Mouse (Mus musculus) stomach, postnatal 0 days (tissue): ENCODE measurements around the gene Golga4. TPM values are rescaled to one million over a fixed set of nuclear protein-coding genes. Genes with fewer than 3 reads are reported as not detected.
A peak's percentile ranks its signal among the peaks of the same experiment; 100 is the strongest.

Experiments used
- ATAC-seq: fragments of 200-750 bp; cut with Nextera tagmentation; 2 replicates; pipeline ENCODE4 v1.8.0; 2017; ENCODE audit not compliant: low FRiP score, low TSS enrichment
- DNase-seq: peaks from one replicate; pipeline ENCODE4 v3.0.0-alpha.2; 2016; ENCODE audit warnings: low spot score
- H3K27ac ChIP-seq: fragments of 300-500 bp; sonication (generic); replicated peaks from 2 replicates; pipeline ENCODE4 v1.5.1; 2014; ENCODE audit warnings: mild to moderate bottlenecking, control low read depth
- H3K27me3 ChIP-seq: fragments of 300-500 bp; sonication (generic); 2 replicates; pipeline ENCODE4 v1.6.1; 2014; ENCODE audit warnings: low read length; ENCODE audit not compliant: control insufficient read depth, insufficient read depth
- H3K36me3 ChIP-seq: fragments of 300-500 bp; sonication (generic); 2 replicates; pipeline ENCODE4 v1.6.1; 2014; ENCODE audit warnings: low read length, mixed read lengths; ENCODE audit not compliant: control insufficient read depth, insufficient read depth
- H3K4me1 ChIP-seq: fragments of 300-500 bp; sonication (generic); replicated peaks from 2 replicates; pipeline ENCODE4 v1.6.1; 2014; ENCODE audit warnings: antibody characterized with exemption; ENCODE audit not compliant: control insufficient read depth, insufficient read depth
- H3K4me2 ChIP-seq: fragments of 300-500 bp; sonication (generic); replicated peaks from 2 replicates; pipeline ENCODE4 v1.6.1; 2014; ENCODE audit warnings: low read depth, mild to moderate bottlenecking, control low read depth, moderate library complexity
- H3K4me3 ChIP-seq: fragments of 300-500 bp; sonication (generic); 2 replicates; pipeline ENCODE4 v1.5.1; 2014; ENCODE audit warnings: low read depth, low read length, control low read depth
- H3K9ac ChIP-seq: fragments of 300-500 bp; sonication (generic); 2 replicates; pipeline ENCODE4 v1.6.1; 2014; ENCODE audit warnings: mild to moderate bottlenecking, low read length, control low read depth, mixed read lengths
- H3K9me3 ChIP-seq: fragments of 300-500 bp; sonication (generic); 2 replicates; pipeline ENCODE4 v1.6.1; 2016; ENCODE audit warnings: low read length; ENCODE audit not compliant: control insufficient read depth
- CTCF ChIP-seq: IDR thresholded peaks from 2 replicates; pipeline ENCODE4 v1.5.1; 2016; ENCODE audit warnings: antibody characterized with exemption, low read depth, mild to moderate bottlenecking, moderate library complexity
- EP300 ChIP-seq: optimal IDR thresholded peaks from 2 replicates; pipeline ENCODE3; 2016; ENCODE audit warnings: antibody characterized with exemption
- WGBS: fragments of 180-500 bp; shearing (Covaris S2); extraction: QIAGEN DNeasy Blood & Tissue Kit; methylation state at CpG from one replicate; pipeline ENCODE4 v1.1.7; 2014; 5-methylcytosine and 5-hydroxymethylcytosine counted together
- polyA plus RNA-seq: library from polyadenylated mRNA; unstranded; fragments of >200 nt; fragmentation: Nextera tagmentation; extraction: Ambion mirVana; gene quantifications from 2 replicates; pipeline ENCODE4 v1.2.1, GENCODE M21; 2015

The Golga4 gene
- polyA plus RNA-seq, 1 experiment from 2014 or later, result 34.2 TPM

GRCm38 (mm10) chr9:118478839-118479507, 27.1 kb upstream of the Golga4 start:
- under 1% methylated on average over 52 of the region's 87 CpGs for WGBS
- peak; percentile 42 for DNase-seq

GRCm38 (mm10) chr9:118479508-118480291, 26.4 kb upstream of the Golga4 start:
- Histone ChIP-seq H3K4me2 (peak overlapping the region; percentile 74), H3K4me1 (0 out of 2 replicates have a peak, but pooled peaks cover 2% of the 10 kb centered on the region), H3K9ac (no peak overlapping the region), H3K27me3 (peaks cover 44% of the 10 kb centered on the region), H3K36me3 (no peaks in the 10 kb centered on the region), H3K4me3 (no peak overlapping the region), H3K9me3 (no peaks in the 10 kb centered on the region), H3K27ac (no peak overlapping the region)
- 11% methylated on average over 23 of the region's 23 CpGs for WGBS
- TF ChIP-seq EP300 (no peak), CTCF (no peak)
- DNase-seq (no peak), ATAC-seq (no peak)

More at GRCm38 (mm10) chr9:118478839-118479507, 27.1 kb upstream of the Golga4 start:
- H3K4me3 ChIP-seq, result peak overlapping the region; percentile 41
- H3K27me3 ChIP-seq, result peaks cover 44% of the 10 kb centered on the region
- ATAC-seq, result peak; percentile 71
- H3K9ac ChIP-seq, result no peak overlapping the region
- 0 out of 2 replicates have a peak, but pooled peaks cover 2% of the 10 kb centered on the region for H3K4me1 ChIP-seq
- H3K4me2 ChIP-seq, result peak overlapping the region; percentile 74
- H3K36me3 ChIP-seq, result no peaks in the 10 kb centered on the region
- no peak for TF ChIP-seq EP300
- peak; percentile 55 for TF ChIP-seq CTCF
- no peak overlapping the region for H3K27ac ChIP-seq
- H3K9me3 ChIP-seq, result no peaks in the 10 kb centered on the region

GRCm38 (mm10) chr9:118480292-118480690, 25.8 kb upstream of the Golga4 start:
- no peak for ATAC-seq
- TF ChIP-seq EP300 (no peak), CTCF (no peak)
- Histone ChIP-seq H3K4me1 (0 out of 2 replicates have a peak, but pooled peaks cover 2% of the 10 kb centered on the region), H3K9me3 (no peaks in the 10 kb centered on the region), H3K4me3 (no peak overlapping the region), H3K9ac (no peak overlapping the region), H3K27ac (no peak overlapping the region), H3K27me3 (peaks cover 46% of the 10 kb centered on the region), H3K36me3 (no peaks in the 10 kb centered on the region), H3K4me2 (no peak overlapping the region)
- no peak for DNase-seq
- 13% methylated on average over 14 of the region's 14 CpGs for WGBS

GRCm38 (mm10) chr9:118482210-118482609, 23.9 kb upstream of the Golga4 start:
- peaks cover 38% of the 10 kb centered on the region for H3K27me3 ChIP-seq
- no peak for TF ChIP-seq EP300
- no peak for TF ChIP-seq CTCF
- no peaks in the 10 kb centered on the region for H3K9me3 ChIP-seq
- ATAC-seq, result no peak
- no peak overlapping the region for H3K9ac ChIP-seq
- no peaks in the 10 kb centered on the region for H3K36me3 ChIP-seq
- no peak overlapping the region for H3K4me3 ChIP-seq
- 74% methylated on average over 10 of the region's 10 CpGs for WGBS
- H3K4me1 ChIP-seq, result peaks cover 5% of the 10 kb centered on the region; the same call in 1 of the 2 replicates
- no peak for DNase-seq
- no peak overlapping the region for H3K27ac ChIP-seq
- no peak overlapping the region for H3K4me2 ChIP-seq

- Histone ChIP-seq H3K4me2 (no peak overlapping the region), H3K9ac (no peak overlapping the region), H3K27me3 (peaks cover 17% of the 10 kb centered on the region), H3K36me3 (no peaks in the 10 kb centered on the region), H3K4me1 (peaks cover 3% of the 10 kb centered on the region), H3K4me3 (no peak overlapping the region), H3K9me3 (no peaks in the 10 kb centered on the region), H3K27ac (no peak overlapping the region)
- DNase-seq (no peak), ATAC-seq (peak; percentile 39; the same call in 1 of the 2 replicates)
- TF ChIP-seq CTCF, result no peak
- 4% methylated on average over 32 of the region's 32 CpGs for WGBS
These were observed 19.5 kb upstream of the Golga4 start for GRCm38 (mm10) chr9:118486361-118487095.
